Mouse (Mus musculus): ENCODE results near the gene Ptprn2.

Gene Ptprn2

GRCm38 (mm10) chr12:116780419-116780818, 294.9 kb downstream of the Ptprn2 start:
- no peak for DNase-seq (ENCODE audit: low read depth)

GRCm38 (mm10) chr12:116785731-116786130, 300.2 kb downstream of the Ptprn2 start:
- DNase-seq (ENCODE audit: low read depth): no peak

- DNase-seq (ENCODE audit: low read depth): no peak
These were observed 302.8 kb downstream of the Ptprn2 start for GRCm38 (mm10) chr12:116788346-116788745.

GRCm38 (mm10) chr12:116803331-116803730, 317.8 kb downstream of the Ptprn2 start:
- no peak for DNase-seq (ENCODE audit: low read depth)

- no peak for DNase-seq (ENCODE audit: low read depth)
These were observed 319.2 kb downstream of the Ptprn2 start for GRCm38 (mm10) chr12:116804712-116805111.

- DNase-seq (ENCODE audit: low read depth): no peak
These were observed 319.7 kb downstream of the Ptprn2 start for GRCm38 (mm10) chr12:116805129-116805809.

GRCm38 (mm10) chr12:116806089-116806488, 320.6 kb downstream of the Ptprn2 start:
- no peak for DNase-seq (ENCODE audit: low read depth)

- DNase-seq (ENCODE audit: low read depth): no peak
These were observed 327.5 kb downstream of the Ptprn2 start for GRCm38 (mm10) chr12:116813012-116813411.

GRCm38 (mm10) chr12:116819836-116820235, 334.3 kb downstream of the Ptprn2 start:
- no peak for DNase-seq (ENCODE audit: low read depth)

GRCm38 (mm10) chr12:116823341-116823740, 337.8 kb downstream of the Ptprn2 start:
- no peak for DNase-seq (ENCODE audit: low read depth)

GRCm38 (mm10) chr12:116827748-116828147, 342.2 kb downstream of the Ptprn2 start:
- no peak for DNase-seq (ENCODE audit: low read depth)

- no peak for DNase-seq (ENCODE audit: low read depth)
These were observed 353.2 kb downstream of the Ptprn2 start for GRCm38 (mm10) chr12:116838611-116839192.

- no peak for DNase-seq (ENCODE audit: low read depth)
These were observed 357.3 kb downstream of the Ptprn2 start for GRCm38 (mm10) chr12:116842723-116843272.

- DNase-seq (ENCODE audit: low read depth): no peak
These were observed 360.7 kb downstream of the Ptprn2 start for GRCm38 (mm10) chr12:116846220-116846619.

- no peak for DNase-seq (ENCODE audit: low read depth)
These were observed 361.5 kb downstream of the Ptprn2 start for GRCm38 (mm10) chr12:116847021-116847420.

- no peak for DNase-seq (ENCODE audit: low read depth)
These were observed 370.8 kb downstream of the Ptprn2 start for GRCm38 (mm10) chr12:116856307-116856706.

GRCm38 (mm10) chr12:116861360-116862017, 376.0 kb downstream of the Ptprn2 start:
- no peak for DNase-seq (ENCODE audit: low read depth)

GRCm38 (mm10) chr12:116863291-116863899, 377.9 kb downstream of the Ptprn2 start:
- no peak for DNase-seq (ENCODE audit: low read depth)

GRCm38 (mm10) chr12:116873866-116874585, 388.5 kb downstream of the Ptprn2 start:
- DNase-seq (ENCODE audit: low read depth): no peak

GRCm38 (mm10) chr12:116887496-116888281, 402.2 kb downstream of the Ptprn2 start:
- no peak for DNase-seq (ENCODE audit: low read depth)

- DNase-seq (ENCODE audit: low read depth): no peak
These were observed 403.3 kb downstream of the Ptprn2 start for GRCm38 (mm10) chr12:116888856-116889255.
